Mouse (Mus musculus) c-Kit-positive CD71-positive TER-119-positive erythroid progenitor cells, embryonic 14.5 days (primary cell): ENCODE results near the gene Dytn.

Source experiments
- DNase-seq: peaks from one replicate; pipeline ENCODE4 v3.0.0-alpha.2; 2013; ENCODE audit warnings: low spot score

The Dytn gene

GRCm38 (mm10) chr1:63576803-63577202 is 109.9 kb downstream of the Dytn start:
- no peak for DNase-seq

- DNase-seq: no peak
These were observed 112.7 kb downstream of the Dytn start for GRCm38 (mm10) chr1:63573864-63574611.

- no peak for DNase-seq
These were observed 113.3 kb downstream of the Dytn start for GRCm38 (mm10) chr1:63573432-63573831.
